Mouse (Mus musculus): ENCODE measurements around the gene Ndufaf7. TPM values are rescaled to one million over a fixed set of nuclear protein-coding genes. Genes with fewer than 3 reads are reported as not detected.
A peak's percentile ranks its signal among the peaks of the same experiment; 100 is the strongest.

Ndufaf7 gene
- total and polyA plus RNA-seq, 2 experiments from 2014 or later: 29.9 to 61.6 TPM

- H3K27ac ChIP-seq (ENCODE audit: low read depth, low read length): no peak overlapping the region
- H3K4me3 ChIP-seq (ENCODE audit: low read depth, low read length): no peak overlapping the region
- no peak for ATAC-seq (ENCODE audit: low FRiP score)
- H3K27me3 ChIP-seq (ENCODE audit: insufficient read depth, low read length): no peaks in the 10 kb centered on the region
- DNase-seq (ENCODE audit: low spot score): no peak
- WGBS: 90% methylated on average over 11 of the region's 11 CpGs
- no peaks in the 10 kb centered on the region for H3K9me3 ChIP-seq (ENCODE audit: low read length)
- H3K9ac ChIP-seq (replicated peaks; ENCODE audit: low read length, poor library complexity, severe bottlenecking): no peak overlapping the region
- no peak overlapping the region for H3K4me2 ChIP-seq (ENCODE audit: low read depth, low read length, poor library complexity, severe bottlenecking)
- H3K36me3 ChIP-seq (ENCODE audit: insufficient read depth, low read length): peaks cover 2% of the 10 kb centered on the region; the same call in 1 of the 2 replicates
- TF ChIP-seq CTCF (IDR thresholded peaks at IDR 0.05): no peak
- no peaks in the 10 kb centered on the region for H3K4me1 ChIP-seq (ENCODE audit: insufficient read depth, low read length)
Measured at GRCm38 (mm10) chr17:78966092-78966883, 29.4 kb downstream of the Ndufaf7 start.

- DNase-seq (ENCODE audit: low spot score): no peak
- no peak for TF ChIP-seq CTCF (IDR thresholded peaks at IDR 0.05)
- Histone ChIP-seq H3K9ac (replicated peaks; ENCODE audit: low read length, poor library complexity, severe bottlenecking) (no peak overlapping the region), H3K36me3 (ENCODE audit: insufficient read depth, low read length) (peaks cover 2% of the 10 kb centered on the region; the same call in 1 of the 2 replicates), H3K4me1 (ENCODE audit: insufficient read depth, low read length) (no peaks in the 10 kb centered on the region), H3K4me3 (ENCODE audit: low read depth, low read length) (no peak overlapping the region), H3K27me3 (ENCODE audit: insufficient read depth, low read length) (no peaks in the 10 kb centered on the region), H3K4me2 (ENCODE audit: low read depth, low read length, poor library complexity, severe bottlenecking) (no peak overlapping the region), H3K9me3 (ENCODE audit: low read length) (no peaks in the 10 kb centered on the region), H3K27ac (ENCODE audit: low read depth, low read length) (no peak overlapping the region)
- 82% methylated on average over 3 of the region's 3 CpGs for WGBS
- ATAC-seq (ENCODE audit: low FRiP score): no peak
Measured at GRCm38 (mm10) chr17:78968500-78968899, 31.6 kb downstream of the Ndufaf7 start.

GRCm38 (mm10) chr17:78983166-78983565 lies 46.2 kb downstream of the Ndufaf7 start:
- 91% methylated on average over 8 of the region's 8 CpGs for WGBS
- DNase-seq (ENCODE audit: low spot score) (no peak), ATAC-seq (ENCODE audit: low FRiP score) (no peak)
- H3K27ac ChIP-seq (ENCODE audit: low read depth, low read length): no peak overlapping the region
- H3K36me3 ChIP-seq (ENCODE audit: insufficient read depth, low read length): no peaks in the 10 kb centered on the region
- no peaks in the 10 kb centered on the region for H3K4me1 ChIP-seq (ENCODE audit: insufficient read depth, low read length)
- no peak overlapping the region for H3K9ac ChIP-seq (replicated peaks; ENCODE audit: low read length, poor library complexity, severe bottlenecking)
- H3K9me3 ChIP-seq (ENCODE audit: low read length): no peaks in the 10 kb centered on the region
- H3K4me2 ChIP-seq (ENCODE audit: low read depth, low read length, poor library complexity, severe bottlenecking): no peak overlapping the region
- peak; percentile 24; the same call in 1 of the 2 replicates for TF ChIP-seq CTCF (IDR thresholded peaks at IDR 0.05)
- H3K4me3 ChIP-seq (ENCODE audit: low read depth, low read length): no peak overlapping the region
- no peaks in the 10 kb centered on the region for H3K27me3 ChIP-seq (ENCODE audit: insufficient read depth, low read length)

GRCm38 (mm10) chr17:78983736-78984135 lies 46.8 kb downstream of the Ndufaf7 start:
- ATAC-seq (ENCODE audit: low FRiP score): no peak
- no peak for TF ChIP-seq CTCF (IDR thresholded peaks at IDR 0.05)
- WGBS: 92% methylated on average over 3 of the region's 3 CpGs

GRCm38 (mm10) chr17:78989015-78989414 lies 52.1 kb downstream of the Ndufaf7 start:
- H3K27me3 ChIP-seq (ENCODE audit: insufficient read depth, low read length): no peaks in the 10 kb centered on the region
- H3K4me1 ChIP-seq (ENCODE audit: insufficient read depth, low read length): no peaks in the 10 kb centered on the region
- no peak for TF ChIP-seq CTCF (IDR thresholded peaks at IDR 0.05)
- H3K9ac ChIP-seq (replicated peaks; ENCODE audit: low read length, poor library complexity, severe bottlenecking): no peak overlapping the region
- no peak overlapping the region for H3K4me2 ChIP-seq (ENCODE audit: low read depth, low read length, poor library complexity, severe bottlenecking)
- no peaks in the 10 kb centered on the region for H3K36me3 ChIP-seq (ENCODE audit: insufficient read depth, low read length)
- no peak overlapping the region for H3K4me3 ChIP-seq (ENCODE audit: low read depth, low read length)
- DNase-seq (ENCODE audit: low spot score) (no peak), ATAC-seq (ENCODE audit: low FRiP score) (no peak)
- no peak overlapping the region for H3K27ac ChIP-seq (ENCODE audit: low read depth, low read length)
- H3K9me3 ChIP-seq (ENCODE audit: low read length): no peaks in the 10 kb centered on the region
- 78% methylated on average over 8 of the region's 8 CpGs for WGBS

More at GRCm38 (mm10) chr17:78983736-78984135, 46.8 kb downstream of the Ndufaf7 start:
- H3K36me3 ChIP-seq (ENCODE audit: insufficient read depth, low read length): no peaks in the 10 kb centered on the region
- no peaks in the 10 kb centered on the region for H3K27me3 ChIP-seq (ENCODE audit: insufficient read depth, low read length)
- no peaks in the 10 kb centered on the region for H3K4me1 ChIP-seq (ENCODE audit: insufficient read depth, low read length)
- no peak overlapping the region for H3K4me2 ChIP-seq (ENCODE audit: low read depth, low read length, poor library complexity, severe bottlenecking)
- H3K9ac ChIP-seq (replicated peaks; ENCODE audit: low read length, poor library complexity, severe bottlenecking): no peak overlapping the region
- no peak for DNase-seq (ENCODE audit: low spot score)
- no peaks in the 10 kb centered on the region for H3K9me3 ChIP-seq (ENCODE audit: low read length)
- H3K4me3 ChIP-seq (ENCODE audit: low read depth, low read length): no peak overlapping the region
- no peak overlapping the region for H3K27ac ChIP-seq (ENCODE audit: low read depth, low read length)

DNA sequence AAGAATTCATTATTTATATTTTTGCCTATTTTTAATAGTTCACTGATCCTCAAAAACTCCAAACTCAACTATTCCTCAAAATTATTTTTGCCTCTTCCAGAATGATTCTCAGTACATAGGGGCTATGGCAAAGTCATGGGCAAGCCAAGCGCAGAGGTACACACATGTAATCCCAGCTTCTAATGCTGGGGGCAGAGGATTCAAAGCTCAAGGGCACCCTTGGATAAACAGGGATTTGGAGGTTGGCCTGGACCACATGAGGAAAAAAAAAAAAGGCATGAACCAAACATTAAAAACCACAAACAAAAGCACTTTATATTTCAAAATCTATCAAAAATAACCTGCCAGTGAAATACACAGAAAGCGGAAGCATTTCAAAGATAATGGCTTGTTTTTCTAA lies 54.6 kb downstream of the Ndufaf7 start:
- Histone ChIP-seq H3K27me3 (ENCODE audit: insufficient read depth, low read length) (no peaks in the 10 kb centered on the region), H3K4me3 (ENCODE audit: low read depth, low read length) (no peak overlapping the region), H3K27ac (ENCODE audit: low read depth, low read length) (no peak overlapping the region), H3K36me3 (ENCODE audit: insufficient read depth, low read length) (no peaks in the 10 kb centered on the region), H3K9me3 (ENCODE audit: low read length) (no peaks in the 10 kb centered on the region), H3K9ac (replicated peaks; ENCODE audit: low read length, poor library complexity, severe bottlenecking) (no peak overlapping the region), H3K4me2 (ENCODE audit: low read depth, low read length, poor library complexity, severe bottlenecking) (no peak overlapping the region), H3K4me1 (ENCODE audit: insufficient read depth, low read length) (no peaks in the 10 kb centered on the region)
- no peak for TF ChIP-seq CTCF (IDR thresholded peaks at IDR 0.05)
- DNase-seq (ENCODE audit: low spot score): no peak
- 98% methylated on average over 2 of the region's 2 CpGs for WGBS
- no peak for ATAC-seq (ENCODE audit: low FRiP score)
